Mouse (Mus musculus) kidney, adult 2 months (tissue): ENCODE data around the gene Ern1.
"Not testable (repeated sequence)": the region's sequence is repeated elsewhere in the genome, so short reads cannot be mapped to it uniquely, and the experiment has no call there.

Experiments
- CTCF ChIP-seq: fragments of 200-500 bp; conservative IDR thresholded peaks from 2 replicates; pipeline ENCODE4 v1.5.1; 2011; ENCODE audit warnings: low read depth, mild to moderate bottlenecking, control low read depth, low read length, moderate library complexity, mixed read lengths; ENCODE audit not compliant: insufficient read depth, insufficient read length
- POLR2A ChIP-seq: fragments of 200-500 bp; IDR thresholded peaks from one replicate; pipeline ENCODE4 v1.6.1; 2011; ENCODE audit warnings: low read depth, low read length, control low read depth

GRCm38 (mm10) chr11:106490600-106490999 is 2.9 kb upstream of the Ern1 start:
- TF ChIP-seq POLR2A, CTCF: not testable (repeated sequence)
